Comparison of ENCODE assay signal across 21 mouse cellular contexts in the genomic region with DNA sequence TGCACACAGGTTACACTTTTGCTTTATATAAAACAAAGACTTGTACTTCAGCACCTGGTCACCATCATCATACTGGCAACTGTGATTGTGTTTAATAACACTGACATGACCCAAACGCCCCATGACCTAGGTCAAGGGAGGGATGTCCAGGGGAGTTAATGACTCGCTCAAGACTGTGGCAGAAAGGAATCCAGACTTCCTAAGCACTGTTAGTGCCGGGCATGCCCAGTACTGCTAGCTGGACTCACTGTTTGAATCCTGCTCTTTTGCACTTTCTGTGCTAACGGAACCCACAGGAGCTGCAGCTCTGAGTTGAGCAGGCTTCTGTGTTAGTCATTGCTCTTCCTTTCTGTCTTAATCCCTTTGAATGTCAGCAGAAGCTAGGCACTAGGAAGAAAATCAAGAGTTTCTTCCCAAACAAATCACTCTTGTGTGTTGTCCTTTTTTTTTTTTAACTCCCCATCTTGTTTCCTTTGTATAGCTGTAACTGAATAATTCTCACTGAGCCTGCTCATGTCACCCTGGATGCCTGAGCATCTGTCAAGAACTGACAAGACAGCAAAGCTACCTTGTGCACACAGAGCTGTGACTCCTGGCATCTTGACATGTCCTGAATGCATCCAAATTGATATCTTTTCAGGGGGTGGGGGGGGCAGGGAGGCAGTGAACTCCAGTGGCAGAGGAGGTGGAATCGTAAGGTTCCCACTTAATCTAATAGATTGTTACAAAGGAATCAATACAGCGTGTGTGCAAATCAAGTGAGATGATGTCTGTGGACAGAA.
DNase-seq lines count a peak whose midpoint lies in the region; ATAC-seq and TF ChIP-seq lines count a peak whose summit lies in the region.
"Had no signal": no experiment of that assay in that cellular context is flagged by ENCODE, and none has a peak within 500 bp of the region (broad histone marks: within the 10 kb centered on the region; RNA-seq: fewer than 3 reads in every experiment).

No protein-coding gene starts in this region.

- no peak overlapping the region for H3K4me2 ChIP-seq in kidney, postnatal 0 days (ENCODE audit: low read length)
- no peak overlapping the region for H3K4me2 ChIP-seq in midbrain, postnatal 0 days (ENCODE audit: low read depth, low read length, poor library complexity, severe bottlenecking)
- H3K4me2 ChIP-seq in midbrain, embryonic 11.5 days, result no peak overlapping the region
- H3K4me2 ChIP-seq: heart, embryonic 11.5 days; hindbrain, embryonic 12.5 days; limb, embryonic 12.5 days; liver, embryonic 12.5 days; lung, embryonic 15.5 days; neural tube, embryonic 12.5 days had no signal

- no peaks in the 10 kb centered on the region for H3K27me3 ChIP-seq in kidney, postnatal 0 days (ENCODE audit: insufficient read depth, low read length)
- no peaks in the 10 kb centered on the region; the same call in 1 of the 2 replicates for H3K27me3 ChIP-seq in midbrain, postnatal 0 days (ENCODE audit: insufficient read depth, low read length)
- H3K27me3 ChIP-seq in midbrain, embryonic 11.5 days (ENCODE audit: control insufficient read depth, insufficient read depth, low read length), result no peaks in the 10 kb centered on the region
- H3K27me3 ChIP-seq: hindbrain, embryonic 12.5 days; liver, embryonic 12.5 days; lung, embryonic 15.5 days; neural tube, embryonic 12.5 days had no signal

- no peak overlapping the region for H3K9ac ChIP-seq in kidney, postnatal 0 days (ENCODE audit: low read depth, low read length)
- H3K9ac ChIP-seq in midbrain, postnatal 0 days (replicated peaks; ENCODE audit: low read length, poor library complexity, severe bottlenecking), result 0 out of 2 replicates have a peak overlapping the region, but pooled peaks have one; percentile 19
- H3K9ac ChIP-seq in midbrain, embryonic 11.5 days (ENCODE audit: low read length), result no peak overlapping the region
- H3K9ac ChIP-seq: hindbrain, embryonic 12.5 days; limb, embryonic 12.5 days; liver, embryonic 12.5 days; lung, embryonic 15.5 days; neural tube, embryonic 12.5 days had no signal

- H3K27ac ChIP-seq in kidney, postnatal 0 days, result no peak overlapping the region
- no peak overlapping the region for H3K27ac ChIP-seq in midbrain, postnatal 0 days (ENCODE audit: low read depth, low read length)
- H3K27ac ChIP-seq in midbrain, embryonic 11.5 days (ENCODE audit: low read depth, low read length), result no peak overlapping the region
- H3K27ac ChIP-seq: gastrocnemius, adult 2 months; hindbrain, embryonic 12.5 days; limb, embryonic 12.5 days; liver, embryonic 12.5 days; lung, embryonic 15.5 days; midbrain, embryonic 10.5 days; neural tube, embryonic 12.5 days had no signal

- 37% methylated on average over 6 of the region's 6 CpGs for WGBS in kidney, postnatal 0 days
- WGBS in midbrain, postnatal 0 days, result 62% methylated on average over 6 of the region's 6 CpGs
- 75% methylated on average over 6 of the region's 6 CpGs for WGBS in midbrain, embryonic 11.5 days

- H3K4me3 ChIP-seq in kidney, postnatal 0 days (replicated peaks; ENCODE audit: low read depth, low read length), result no peak overlapping the region
- no peak overlapping the region for H3K4me3 ChIP-seq in midbrain, postnatal 0 days (ENCODE audit: low read depth, low read length)
- no peak overlapping the region for H3K4me3 ChIP-seq in midbrain, embryonic 11.5 days (ENCODE audit: low read depth, low read length)
- H3K4me3 ChIP-seq: gastrocnemius, adult 2 months; hindbrain, embryonic 12.5 days; limb, embryonic 12.5 days; liver, embryonic 12.5 days; lung, embryonic 15.5 days; midbrain, embryonic 10.5 days; neural tube, embryonic 12.5 days had no signal

- H3K9me3 ChIP-seq in kidney, postnatal 0 days (replicated peaks; ENCODE audit: low read length), result no peaks in the 10 kb centered on the region
- H3K9me3 ChIP-seq in midbrain, postnatal 0 days (ENCODE audit: low read length), result no peaks in the 10 kb centered on the region
- H3K9me3 ChIP-seq in midbrain, embryonic 11.5 days (ENCODE audit: control insufficient read depth, low read length), result no peaks in the 10 kb centered on the region
- H3K9me3 ChIP-seq: hindbrain, embryonic 12.5 days; limb, embryonic 12.5 days; liver, embryonic 12.5 days; lung, embryonic 15.5 days; midbrain, embryonic 10.5 days; neural tube, embryonic 12.5 days had no signal

- H3K36me3 ChIP-seq in kidney, postnatal 0 days (ENCODE audit: insufficient read depth, low read length), result no peaks in the 10 kb centered on the region
- H3K36me3 ChIP-seq in midbrain, postnatal 0 days (ENCODE audit: insufficient read depth, low read length), result no peaks in the 10 kb centered on the region
- no peaks in the 10 kb centered on the region for H3K36me3 ChIP-seq in midbrain, embryonic 11.5 days (ENCODE audit: control insufficient read depth, insufficient read depth, low read length)
- H3K36me3 ChIP-seq: hindbrain, embryonic 12.5 days; limb, embryonic 12.5 days; liver, embryonic 12.5 days; lung, embryonic 15.5 days; midbrain, embryonic 10.5 days; neural tube, embryonic 12.5 days had no signal

- TF ChIP-seq CTCF in kidney, postnatal 0 days (IDR thresholded peaks at IDR 0.05; ENCODE audit: low read depth), result no peak
- no peak for TF ChIP-seq CTCF in midbrain, postnatal 0 days (IDR thresholded peaks at IDR 0.05)

- ATAC-seq in kidney, postnatal 0 days (replicated peaks; ENCODE audit: low FRiP score, low read depth), result no peak
- no peak for ATAC-seq in midbrain, postnatal 0 days (ENCODE audit: low FRiP score)
- ATAC-seq in midbrain, embryonic 11.5 days (ENCODE audit: low FRiP score), result no peak
- ATAC-seq: liver, embryonic 12.5 days had no signal

- DNase-seq in embryo, embryonic 10 days (ENCODE audit: low spot score), result peak; percentile 61
- DNase-seq in embryo, embryonic 9.5 days (ENCODE audit: extremely low spot score), result no peak
- DNase-seq in kidney, postnatal 0 days (ENCODE audit: low spot score), result peak; percentile 26
- DNase-seq in kidney, adult 18-20 months, result no peak
- DNase-seq in midbrain, postnatal 0 days (ENCODE audit: low spot score), result peak; percentile 12
- no peak for DNase-seq in midbrain, embryonic 11.5 days (ENCODE audit: low spot score, missing footprints)
- peak; percentile 25 for DNase-seq in mesoderm, embryonic 11.5 days (ENCODE audit: low read depth, low spot score)
- no peak for DNase-seq in layer of hippocampus, postnatal 36 days
- DNase-seq: adrenal gland, postnatal 36 days; B cell, adult 2 months; gastrocnemius, adult 2 months; heart, postnatal 14 days; kidney, postnatal 36 days; right cerebral cortex, adult 18-20 months had no signal

- H3K4me1 ChIP-seq in kidney, postnatal 0 days (replicated peaks; ENCODE audit: insufficient read depth, low read length), result no peaks in the 10 kb centered on the region
- 0 out of 2 replicates have a peak, but pooled peaks cover 9% of the 10 kb centered on the region for H3K4me1 ChIP-seq in midbrain, postnatal 0 days (ENCODE audit: insufficient read depth, low read length)
- H3K4me1 ChIP-seq in midbrain, embryonic 11.5 days (ENCODE audit: control insufficient read depth, insufficient read depth, low read length), result 0 out of 2 replicates have a peak, but pooled peaks cover 2% of the 10 kb centered on the region
- H3K4me1 ChIP-seq: limb, embryonic 12.5 days; liver, embryonic 12.5 days; lung, embryonic 15.5 days; neural tube, embryonic 12.5 days had no signal

Comparison
In these comparisons a context has a peak if more than half of its experiments do, and no peak if none do; other contexts are left out.
1. DNase-seq: peak in embryo, embryonic 10 days (single experiment), kidney, postnatal 0 days (single experiment), midbrain, postnatal 0 days (single experiment) and mesoderm, embryonic 11.5 days (single experiment); none in embryo, embryonic 9.5 days (single experiment), kidney, adult 18-20 months (single experiment), midbrain, embryonic 11.5 days (single experiment) and layer of hippocampus, postnatal 36 days (0 of 2).